ENCODE assay signal across 8 mouse cellular contexts in the genomic region with DNA sequence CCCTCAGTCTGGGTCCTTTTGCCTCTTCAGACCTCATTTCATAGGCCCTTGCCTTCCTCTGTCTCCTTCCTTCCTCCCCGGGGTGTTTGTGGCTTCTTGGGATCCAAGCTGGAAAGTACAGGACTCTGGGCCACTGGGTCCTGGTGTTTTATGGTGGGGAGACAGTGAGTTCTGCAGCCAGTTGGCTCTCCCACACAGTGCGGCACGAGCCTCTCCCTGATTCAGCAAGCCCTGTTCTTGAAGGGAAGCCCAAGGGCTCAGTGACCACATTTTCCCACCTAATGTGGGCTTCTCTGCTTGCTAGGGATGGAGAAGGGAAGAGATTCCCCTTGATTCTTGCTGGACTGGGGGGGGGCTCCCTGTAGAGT. TPM values are rescaled to one million over a fixed set of nuclear protein-coding genes. Genes with fewer than 3 reads are reported as not detected.
DNase-seq lines count a peak whose midpoint lies in the region; ATAC-seq and TF ChIP-seq lines count a peak whose summit lies in the region.

No protein-coding gene starts in this region.

- ATAC-seq in lung, embryonic 14.5 days (ENCODE audit: insufficient read depth): peak; percentile 3; the same call in 1 of the 2 replicates
- ATAC-seq in stomach, embryonic 14.5 days (ENCODE audit: insufficient number of reproducible peaks, insufficient read depth, low FRiP score, low read depth): no peak

- peak overlapping the region; percentile 94 for H3K4me2 ChIP-seq in lung, embryonic 14.5 days
- peak overlapping the region; percentile 96 for H3K4me2 ChIP-seq in stomach, embryonic 14.5 days (replicated peaks; ENCODE audit: low read depth, low read length)

- H3K36me3 ChIP-seq in lung, embryonic 14.5 days (ENCODE audit: insufficient read depth): no peaks in the 10 kb centered on the region; the same call in 1 of the 2 replicates
- peaks cover 24% of the 10 kb centered on the region for H3K36me3 ChIP-seq in limb, embryonic 10.5 days
- H3K36me3 ChIP-seq in stomach, embryonic 14.5 days (ENCODE audit: control insufficient read depth, insufficient read depth, low read length): no peaks in the 10 kb centered on the region

- peak overlapping the region; percentile 76 for H3K4me3 ChIP-seq in lung, embryonic 14.5 days (ENCODE audit: low read depth, low read length)
- H3K4me3 ChIP-seq in embryonic fibroblast, embryonic 13.5 days (ENCODE audit: insufficient read depth, low read length): 0 out of 2 replicates have a peak overlapping the region, but pooled peaks have one; percentile 1
- H3K4me3 ChIP-seq in limb, embryonic 10.5 days: peak overlapping the region; percentile 78
- H3K4me3 ChIP-seq in stomach, embryonic 14.5 days (ENCODE audit: low read depth, low read length): peak overlapping the region; percentile 87; the same call in 1 of the 2 replicates

- peak overlapping the region; percentile 99 for H3K27ac ChIP-seq in lung, embryonic 14.5 days (ENCODE audit: low read depth)
- peak overlapping the region; percentile 90 for H3K27ac ChIP-seq in embryonic fibroblast, embryonic 13.5 days (ENCODE audit: insufficient read depth, low read length)
- H3K27ac ChIP-seq in limb, embryonic 10.5 days: peak overlapping the region; percentile 95
- peak overlapping the region; percentile 96 for H3K27ac ChIP-seq in stomach, embryonic 14.5 days (ENCODE audit: low read length)

- no peaks in the 10 kb centered on the region for H3K9me3 ChIP-seq in lung, embryonic 14.5 days (ENCODE audit: low read depth, low read length)
- no peaks in the 10 kb centered on the region for H3K9me3 ChIP-seq in limb, embryonic 10.5 days (replicated peaks)
- no peaks in the 10 kb centered on the region for H3K9me3 ChIP-seq in stomach, embryonic 14.5 days (ENCODE audit: control insufficient read depth, low read depth, low read length)

- H3K9ac ChIP-seq in lung, embryonic 14.5 days: peak overlapping the region; percentile 20; the same call in 1 of the 2 replicates
- H3K9ac ChIP-seq in stomach, embryonic 14.5 days (replicated peaks; ENCODE audit: low read depth, low read length): no peak overlapping the region

- peaks cover 77% of the 10 kb centered on the region for H3K4me1 ChIP-seq in lung, embryonic 14.5 days (ENCODE audit: insufficient read depth)
- peaks cover 31% of the 10 kb centered on the region for H3K4me1 ChIP-seq in embryonic fibroblast, embryonic 13.5 days (ENCODE audit: control insufficient read depth, insufficient read depth, low read length)
- H3K4me1 ChIP-seq in limb, embryonic 10.5 days: peaks cover 95% of the 10 kb centered on the region
- peaks cover 86% of the 10 kb centered on the region for H3K4me1 ChIP-seq in stomach, embryonic 14.5 days (ENCODE audit: control insufficient read depth, insufficient read depth, low read length)

- 30% methylated on average over 3 of the region's 3 CpGs for WGBS in lung, embryonic 14.5 days
- WGBS in limb, embryonic 10.5 days: 62% methylated on average over 3 of the region's 3 CpGs
- 24% methylated on average over 3 of the region's 3 CpGs for WGBS in stomach, embryonic 14.5 days

- no peak for TF ChIP-seq POLR2A in embryonic fibroblast, embryonic 13.5 days (IDR thresholded peaks at IDR 0.05; ENCODE audit: low read depth, low read length)

- no peaks in the 10 kb centered on the region for H3K27me3 ChIP-seq in lung, embryonic 14.5 days (ENCODE audit: insufficient read depth, low read length)
- no peaks in the 10 kb centered on the region for H3K27me3 ChIP-seq in limb, embryonic 10.5 days (ENCODE audit: low read depth, poor library complexity, severe bottlenecking)
- H3K27me3 ChIP-seq in stomach, embryonic 14.5 days (ENCODE audit: control insufficient read depth, insufficient read depth, low read length): no peaks in the 10 kb centered on the region

- no peak for TF ChIP-seq CTCF in lung, embryonic 14.5 days (IDR thresholded peaks at IDR 0.05; ENCODE audit: low read depth)
- TF ChIP-seq CTCF in embryonic fibroblast, embryonic 13.5 days (IDR thresholded peaks at IDR 0.05; ENCODE audit: borderline replicate concordance, insufficient read depth, low read length): no peak

- DNase-seq in lung, embryonic 14.5 days: no peak
- DNase-seq in lung, postnatal 36 days: no peak
- DNase-seq in limb, embryonic 10.5 days (ENCODE audit: low spot score): no peak
- DNase-seq in ovary, adult 18-20 months (ENCODE audit: low spot score): no peak
- no peak for DNase-seq in spleen, postnatal 10 days (ENCODE audit: low spot score in 2 of 2)
- no peak for DNase-seq in gastrocnemius, postnatal 25 days

RNA-seq across cellular contexts. Expression of a gene that starts 14.9 kb away (rescaled TPM):
- 43.2 and 45.3 TPM in 2 replicates for polyA plus RNA-seq in lung, embryonic 14.5 days (2014; fragmentation: Nextera tagmentation; extraction: Ambion mirVana)
- polyA plus RNA-seq in embryonic fibroblast, embryonic 13.5 days (2011; ENCODE audit: insufficient read length, low read depth, missing spikeins): 26.8 and 28.2 TPM in 2 replicates
- polyA plus RNA-seq in limb, embryonic 10.5 days (2016; fragmentation: Nextera tagmentation; extraction: Ambion mirVana): 38.4 and 43.7 TPM in 2 replicates
- 54.0 and 56.8 TPM in 2 replicates for polyA plus RNA-seq in stomach, embryonic 14.5 days (2014; fragmentation: Nextera tagmentation; extraction: Ambion mirVana)
- 10 to 100 TPM in 1 of 2 experiments, 1 to 10 TPM in 1; 9.4 to 12.8 TPM for total RNA-seq in gastrocnemius, postnatal 25 days (2021)

RNA-seq across cellular contexts. Expression of a gene that starts 34.9 kb away (rescaled TPM):
- 47.0 and 48.1 TPM in 2 replicates for polyA plus RNA-seq in lung, embryonic 14.5 days (2014; fragmentation: Nextera tagmentation; extraction: Ambion mirVana)
- polyA plus RNA-seq in embryonic fibroblast, embryonic 13.5 days (2011; ENCODE audit: insufficient read length, low read depth, missing spikeins): 7.4 and 11.8 TPM in 2 replicates
- 69.9 and 79.5 TPM in 2 replicates for polyA plus RNA-seq in limb, embryonic 10.5 days (2016; fragmentation: Nextera tagmentation; extraction: Ambion mirVana)
- polyA plus RNA-seq in stomach, embryonic 14.5 days (2014; fragmentation: Nextera tagmentation; extraction: Ambion mirVana): 31.4 and 32.6 TPM in 2 replicates
- under 1 TPM; 0.13 to 0.56 TPM for total RNA-seq in gastrocnemius, postnatal 25 days (2021)

RNA-seq across cellular contexts. Expression of a gene that starts 40.3 kb away (rescaled TPM):
- polyA plus RNA-seq in lung, embryonic 14.5 days (2014; fragmentation: Nextera tagmentation; extraction: Ambion mirVana): 0.31 TPM in 1 of 2 replicates, not detected in the other
- not detected in 2 replicates for polyA plus RNA-seq in embryonic fibroblast, embryonic 13.5 days (2011; ENCODE audit: insufficient read length, low read depth, missing spikeins)
- 0.24 and 0.29 TPM in 2 replicates for polyA plus RNA-seq in limb, embryonic 10.5 days (2016; fragmentation: Nextera tagmentation; extraction: Ambion mirVana)
- not detected in 2 replicates for polyA plus RNA-seq in stomach, embryonic 14.5 days (2014; fragmentation: Nextera tagmentation; extraction: Ambion mirVana)
- total RNA-seq in gastrocnemius, postnatal 25 days (2021): not detected

Comparison
In these comparisons a context has a peak if more than half of its experiments do, and no peak if none do; other contexts are left out.
1. H3K4me3 ChIP-seq: peak in every context shown above with its lines; median percentile 87 in stomach, embryonic 14.5 days; 78 in limb, embryonic 10.5 days; 76 in lung, embryonic 14.5 days; 1 in embryonic fibroblast, embryonic 13.5 days.